Mouse (Mus musculus) liver, embryonic 13.5 days (tissue): Measurements from ENCODE around the gene Gm6583. TPM values are rescaled to one million over a fixed set of nuclear protein-coding genes. Genes with fewer than 3 reads are reported as not detected.

ENCODE experiments used
- ATAC-seq: fragments of 200-750 bp; cut with Nextera tagmentation; 2 replicates; pipeline ENCODE4 v1.8.0; 2017; ENCODE audit warnings: low read depth, mild to moderate bottlenecking, moderate number of reproducible peaks, moderate library complexity
- DNase-seq: peaks from one replicate; pipeline ENCODE4 v3.0.0; 2022
- H3K27ac ChIP-seq: fragments of 300-500 bp; sonication (generic); 2 replicates; pipeline ENCODE4 v1.5.1; 2015; ENCODE audit warnings: moderate library complexity, mild to moderate bottlenecking, inconsistent platforms
- H3K27me3 ChIP-seq: fragments of 300-500 bp; sonication (generic); 2 replicates; pipeline ENCODE4 v1.6.1; 2015; ENCODE audit warnings: mild to moderate bottlenecking, inconsistent platforms
- H3K36me3 ChIP-seq: fragments of 300-500 bp; sonication (generic); 2 replicates; pipeline ENCODE4 v1.6.1; 2015; ENCODE audit warnings: mild to moderate bottlenecking, inconsistent platforms
- H3K4me1 ChIP-seq: fragments of 300-500 bp; sonication (generic); replicated peaks from 2 replicates; pipeline ENCODE4 v1.6.1; 2015; ENCODE audit warnings: inconsistent platforms
- H3K4me2 ChIP-seq: fragments of 300-500 bp; sonication (generic); 2 replicates; pipeline ENCODE4 v1.6.1; 2015; ENCODE audit warnings: inconsistent platforms, mild to moderate bottlenecking, moderate library complexity
- H3K4me3 ChIP-seq: fragments of 300-500 bp; sonication (generic); replicated peaks from 2 replicates; pipeline ENCODE4 v1.5.1; 2015; ENCODE audit warnings: mild to moderate bottlenecking, inconsistent platforms
- H3K9ac ChIP-seq: fragments of 300-500 bp; sonication (generic); 2 replicates; pipeline ENCODE4 v1.6.1; 2015; ENCODE audit warnings: mild to moderate bottlenecking, inconsistent platforms
- H3K9me3 ChIP-seq: fragments of 300-500 bp; sonication (generic); replicated peaks from 2 replicates; pipeline ENCODE4 v1.6.1; 2016; ENCODE audit warnings: inconsistent platforms
- WGBS: fragments of 180-500 bp; shearing (Covaris S2); methylation state at CpG from one replicate; pipeline ENCODE4 v1.1.7; 2015; ENCODE audit not compliant: insufficient replicate concordance; 5-methylcytosine and 5-hydroxymethylcytosine counted together
- polyA plus RNA-seq: library from polyadenylated mRNA; unstranded; fragments of >200 nt; fragmentation: Nextera tagmentation; extraction: Ambion mirVana; gene quantifications from 2 replicates; pipeline ENCODE4 v1.2.1, GENCODE M21; 2015

Gene Gm6583
- 0.08 and 0.38 TPM in 2 replicates for polyA plus RNA-seq

DNA sequence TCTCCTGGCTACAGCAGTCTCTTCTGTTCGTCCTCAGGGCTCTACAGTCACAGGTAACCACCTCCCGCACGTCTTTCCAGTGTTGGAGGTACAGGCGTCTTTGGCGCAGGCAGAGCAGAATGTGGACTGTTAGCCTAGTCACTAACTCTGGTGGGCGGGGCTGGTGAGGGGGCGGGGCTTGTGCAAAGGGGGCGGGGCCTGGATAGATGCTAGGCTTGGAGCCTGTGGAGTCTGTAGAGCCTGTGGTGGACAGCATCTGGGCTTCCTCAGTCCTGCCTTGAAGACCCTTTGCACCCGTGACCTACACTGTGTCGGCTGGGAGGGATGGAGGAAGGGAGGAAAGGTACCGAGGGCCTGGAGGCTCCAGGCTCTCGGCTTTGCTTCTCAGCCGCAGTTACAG lies at the start of gene Gm6583:
TSS of gene Gm6583 (minus strand) at position 124 of the 400 bp plus-strand sequence.
- Histone ChIP-seq H3K4me2 (no peak within 1 kb of the TSS), H3K4me1 (peaks cover 50% of the 10 kb centered on the region), H3K27ac (peak within 1 kb of the TSS; percentile 59), H3K27me3 (no peaks in the 10 kb centered on the region), H3K36me3 (peaks cover 47% of the 10 kb centered on the region), H3K4me3 (no peak within 1 kb of the TSS), H3K9me3 (no peaks in the 10 kb centered on the region), H3K9ac (0 out of 2 replicates have a peak within 1 kb of the TSS, but pooled peaks have one; percentile 13)
- 38% methylated on average over 13 of the region's 13 CpGs for WGBS
- ATAC-seq = peak; percentile 42
- DNase-seq = no peak

DNA sequence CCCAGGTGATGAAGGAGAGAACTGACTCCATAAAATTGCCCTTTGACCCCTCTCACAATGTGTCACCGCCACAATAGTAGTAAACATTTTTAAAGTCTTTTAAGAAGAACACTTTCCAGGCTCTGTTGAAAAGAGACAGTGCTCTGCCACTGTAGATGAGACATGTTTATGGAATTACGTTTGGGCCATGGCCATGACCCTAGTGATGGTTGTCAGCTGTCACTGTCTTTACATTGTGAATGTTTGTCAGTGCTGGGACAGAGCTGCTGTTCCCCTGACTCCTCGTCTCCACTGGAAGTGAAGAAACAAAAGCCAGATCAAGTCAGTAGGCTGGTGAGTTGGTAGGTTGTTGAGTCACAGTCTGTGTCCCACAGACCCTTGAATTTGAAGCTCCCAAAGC lies 46.6 kb upstream of the Gm6583 start:
- no peak overlapping the region for H3K4me2 ChIP-seq
- no peak for DNase-seq
- no peaks in the 10 kb centered on the region for H3K4me1 ChIP-seq
- no peak overlapping the region for H3K4me3 ChIP-seq
- H3K9me3 ChIP-seq = no peaks in the 10 kb centered on the region
- H3K27ac ChIP-seq = no peak overlapping the region
- no peak overlapping the region for H3K9ac ChIP-seq
- no peaks in the 10 kb centered on the region for H3K27me3 ChIP-seq
- WGBS = 55% methylated on average over 3 of the region's 3 CpGs
- no peak for ATAC-seq
- no peaks in the 10 kb centered on the region for H3K36me3 ChIP-seq

DNA sequence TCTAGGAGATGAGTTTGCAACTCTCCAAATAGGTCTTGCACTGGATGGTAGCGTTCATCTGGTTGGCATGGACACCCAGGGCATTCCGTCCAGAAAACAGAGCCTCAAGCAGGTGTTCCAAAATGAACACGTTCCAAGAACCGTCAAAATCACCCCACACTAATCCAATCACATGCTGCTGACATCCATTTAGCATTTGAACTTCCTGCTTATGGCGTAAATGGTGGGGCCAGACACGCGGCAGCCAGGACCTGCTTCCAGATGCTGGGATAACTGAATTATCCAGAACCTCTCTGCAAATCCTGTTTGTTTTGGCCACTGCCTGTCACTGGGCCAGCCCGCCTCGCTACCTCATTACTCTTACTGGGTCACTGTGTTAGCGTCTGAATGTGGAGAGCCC lies 43.5 kb upstream of the Gm6583 start:
- WGBS = 59% methylated on average over 10 of the region's 10 CpGs
- peaks cover 28% of the 10 kb centered on the region for H3K27me3 ChIP-seq

DNA sequence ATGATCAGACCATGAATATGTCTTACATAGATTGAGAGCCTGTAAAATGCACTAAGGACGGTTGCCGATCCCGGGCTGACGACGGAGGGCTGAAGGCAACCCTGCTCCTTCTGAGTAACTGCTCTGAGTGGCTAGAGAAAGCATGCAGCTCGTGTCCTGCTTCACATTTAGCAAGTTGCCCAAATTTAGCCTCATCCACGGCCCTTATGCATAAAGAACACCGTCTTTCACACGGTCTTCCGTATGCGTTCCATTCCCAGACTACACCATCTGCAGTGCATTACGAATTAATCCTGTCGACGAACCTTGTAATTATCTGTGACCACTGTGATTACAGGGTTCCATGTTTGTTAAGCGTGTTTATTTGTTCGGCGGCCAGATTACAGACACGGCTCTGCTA lies 40.2 kb upstream of the Gm6583 start:
- Histone ChIP-seq H3K27me3 (peaks cover 60% of the 10 kb centered on the region), H3K36me3 (no peaks in the 10 kb centered on the region), H3K4me1 (no peaks in the 10 kb centered on the region), H3K4me3 (no peak overlapping the region), H3K4me2 (no peak overlapping the region), H3K9ac (no peak overlapping the region), H3K27ac (no peak overlapping the region), H3K9me3 (no peaks in the 10 kb centered on the region)
- 73% methylated on average over 18 of the region's 18 CpGs for WGBS
- DNase-seq = no peak
- no peak for ATAC-seq

More for the DNA sequence above, 43.5 kb upstream of the Gm6583 start:
- H3K36me3 ChIP-seq = no peaks in the 10 kb centered on the region
- no peaks in the 10 kb centered on the region for H3K4me1 ChIP-seq
- H3K27ac ChIP-seq = no peak overlapping the region
- no peak for ATAC-seq
- DNase-seq = no peak
- H3K9ac ChIP-seq = no peak overlapping the region
- H3K9me3 ChIP-seq = no peaks in the 10 kb centered on the region
- H3K4me3 ChIP-seq = no peak overlapping the region
- H3K4me2 ChIP-seq = no peak overlapping the region

DNA sequence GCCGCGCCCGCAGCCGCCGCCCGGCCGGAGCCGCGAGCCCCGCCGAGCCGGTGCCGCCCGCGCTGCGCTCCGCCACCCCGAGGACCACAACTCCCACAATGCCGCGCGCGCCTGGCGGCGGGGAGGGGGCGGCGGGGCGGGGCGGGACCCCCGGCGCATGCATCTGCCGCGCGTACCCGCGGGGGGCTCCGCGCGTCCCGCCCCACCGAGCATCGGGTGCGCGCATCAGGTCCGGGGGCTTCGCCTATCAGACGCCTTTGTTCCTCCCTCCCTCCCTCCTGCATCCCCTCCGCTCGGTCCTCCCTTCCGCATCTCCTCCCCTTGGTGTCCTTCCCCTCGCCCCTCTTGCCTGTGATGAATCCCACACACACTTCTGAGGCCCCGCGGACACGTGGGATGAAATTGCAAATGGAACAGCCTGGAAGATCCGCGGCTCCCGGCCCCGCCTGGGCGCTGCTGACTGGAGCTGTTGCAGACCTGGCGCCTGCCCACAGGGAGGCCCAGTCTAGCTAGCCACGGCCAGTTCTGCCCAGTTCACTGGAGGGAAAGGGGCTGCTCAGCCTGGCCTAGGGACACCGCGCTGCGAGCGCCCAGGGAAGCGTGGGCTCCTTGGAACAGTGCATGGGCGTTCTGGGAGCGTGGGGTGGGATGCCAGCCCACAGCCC lies 39.1 kb upstream of the Gm6583 start, which contains the start of gene Asphd2:
TSS of gene Asphd2 (minus strand) at position 88 of the 665 bp plus-strand sequence.
- Histone ChIP-seq H3K27me3 (peaks cover 64% of the 10 kb centered on the region), H3K4me3 (peak within 1 kb of the TSS; percentile 46), H3K4me2 (peak within 1 kb of the TSS; percentile 57), H3K9ac (0 out of 2 replicates have a peak within 1 kb of the TSS, but pooled peaks have one; percentile 13), H3K9me3 (no peaks in the 10 kb centered on the region), H3K36me3 (no peaks in the 10 kb centered on the region), H3K27ac (no peak within 1 kb of the TSS), H3K4me1 (no peaks in the 10 kb centered on the region)
- DNase-seq = no peak
- peak; percentile 62 for ATAC-seq
- 4% methylated on average over 52 of the region's 67 CpGs for WGBS

DNA sequence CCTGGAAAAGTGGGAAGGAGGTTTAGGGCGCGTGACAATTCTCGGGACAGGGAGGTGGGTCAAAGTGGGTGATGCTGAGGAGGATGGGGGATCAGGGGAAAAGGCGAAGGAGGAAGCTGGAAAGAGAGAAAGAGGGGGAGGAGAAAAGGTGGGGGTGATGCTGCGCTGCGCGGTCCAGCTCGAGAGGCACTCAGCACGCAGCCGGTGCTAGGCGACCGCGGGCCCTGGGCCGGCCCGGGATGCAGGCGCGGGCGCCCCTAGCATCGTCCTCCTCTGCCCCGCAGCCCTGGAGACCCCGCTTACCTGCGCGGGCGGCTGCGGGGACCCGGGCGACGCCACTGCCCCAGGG lies 38.6 kb upstream of the Gm6583 start:
- Histone ChIP-seq H3K27me3 (peaks cover 64% of the 10 kb centered on the region), H3K27ac (no peak overlapping the region), H3K9me3 (no peaks in the 10 kb centered on the region), H3K4me2 (peak overlapping the region; percentile 57), H3K36me3 (no peaks in the 10 kb centered on the region), H3K4me3 (peak overlapping the region; percentile 46), H3K4me1 (no peaks in the 10 kb centered on the region), H3K9ac (no peak overlapping the region)
- ATAC-seq = 0 out of 2 replicates have a peak, but pooled peaks have one; percentile 7
- 2% methylated on average over 26 of the region's 28 CpGs for WGBS
- DNase-seq = no peak

DNA sequence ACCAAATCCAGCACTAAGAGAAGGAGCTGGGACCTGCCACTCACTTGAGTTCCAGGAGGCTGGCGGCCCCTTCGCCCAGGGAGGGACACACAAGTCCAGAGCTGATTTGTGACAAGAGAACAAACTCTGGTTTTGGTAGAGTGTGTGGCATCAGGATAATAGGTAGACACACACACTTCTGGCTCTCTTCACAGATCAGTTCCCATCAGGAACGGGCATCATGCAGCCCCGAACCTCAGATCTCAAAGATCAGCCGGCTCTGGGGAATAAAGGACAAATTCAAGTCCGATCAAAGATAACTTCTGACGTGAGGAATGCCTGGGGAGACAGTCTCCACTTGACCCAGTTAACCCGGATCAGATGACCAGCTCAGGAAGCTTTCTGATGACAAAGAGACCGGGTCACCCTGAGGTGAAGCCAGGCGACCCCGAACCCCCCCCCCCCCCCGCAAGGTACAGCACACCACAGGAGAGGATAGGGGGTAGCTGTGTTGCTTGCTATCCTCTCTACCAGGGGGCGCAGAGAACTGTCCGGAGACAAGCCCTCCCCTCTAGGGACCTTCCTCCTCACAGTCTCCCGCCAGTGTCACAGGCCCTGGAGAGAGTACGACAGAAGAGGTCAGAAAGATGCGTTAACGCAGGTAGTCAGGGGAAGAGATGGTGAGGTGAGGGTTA lies 38.0 kb upstream of the Gm6583 start:
- Histone ChIP-seq H3K9ac (no peak overlapping the region), H3K4me3 (peak overlapping the region; percentile 46; the same call in 1 of the 2 replicates), H3K4me2 (peak overlapping the region; percentile 57), H3K9me3 (no peaks in the 10 kb centered on the region), H3K27ac (no peak overlapping the region), H3K4me1 (no peaks in the 10 kb centered on the region), H3K27me3 (peaks cover 64% of the 10 kb centered on the region), H3K36me3 (no peaks in the 10 kb centered on the region)
- WGBS = 19% methylated on average over 18 of the region's 18 CpGs
- ATAC-seq (no peak), DNase-seq (no peak)

DNA sequence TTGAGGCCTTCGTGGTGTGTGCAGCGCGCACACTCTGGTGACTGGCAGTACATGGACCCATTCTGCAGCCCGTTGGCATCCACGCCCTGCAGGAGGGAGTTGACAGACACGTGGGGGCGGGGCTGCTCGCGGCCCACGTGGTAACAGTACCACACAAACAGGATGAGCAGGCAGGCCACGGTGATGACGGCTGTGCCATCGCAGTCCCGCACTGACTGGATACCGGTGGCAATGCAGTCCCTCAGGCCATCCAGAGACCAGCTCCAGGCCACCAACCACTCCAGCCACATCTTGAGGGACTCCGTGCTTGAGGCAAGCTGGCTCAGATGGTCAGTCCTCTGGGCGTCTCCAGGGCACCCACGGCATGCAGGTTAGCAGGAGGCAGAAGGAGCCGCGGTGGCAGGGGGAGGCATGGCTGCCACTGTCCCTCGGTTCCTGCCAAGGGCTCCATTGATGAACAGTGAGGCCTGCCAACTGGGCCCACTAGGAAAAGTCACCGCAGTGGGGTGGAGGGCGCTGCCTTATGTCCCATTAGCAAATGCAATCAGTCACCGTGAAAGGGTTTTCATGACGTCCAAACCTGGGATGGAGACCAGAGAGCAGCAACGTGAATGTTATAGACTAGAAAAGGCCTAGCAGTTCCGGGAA lies 36.0 kb upstream of the Gm6583 start:
- 55% methylated on average over 27 of the region's 27 CpGs for WGBS

DNA sequence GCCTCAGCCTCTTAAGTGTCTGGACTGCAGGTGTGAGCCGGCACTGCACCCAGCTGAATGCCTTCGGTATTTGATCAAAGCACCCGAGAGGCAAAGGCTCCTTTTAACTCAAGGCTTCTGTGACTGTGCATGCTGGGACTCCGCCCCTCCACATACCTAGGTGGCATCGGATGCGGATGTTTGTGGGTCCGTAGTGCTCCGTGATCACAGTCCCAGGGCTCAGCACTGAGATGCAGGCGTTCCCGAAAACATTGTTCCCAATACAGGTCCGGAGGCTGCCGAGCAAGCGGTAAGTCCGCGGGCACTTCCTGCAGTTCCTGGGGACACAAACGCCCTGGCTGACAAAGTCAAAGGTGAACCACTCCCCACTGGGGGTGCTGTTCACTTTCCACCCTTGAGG lies 35.2 kb upstream of the Gm6583 start:
- Histone ChIP-seq H3K9ac (no peak overlapping the region), H3K4me1 (peaks cover 5% of the 10 kb centered on the region), H3K36me3 (no peaks in the 10 kb centered on the region), H3K27me3 (peaks cover 53% of the 10 kb centered on the region), H3K4me2 (no peak overlapping the region), H3K4me3 (no peak overlapping the region), H3K27ac (no peak overlapping the region), H3K9me3 (no peaks in the 10 kb centered on the region)
- 41% methylated on average over 16 of the region's 16 CpGs for WGBS
- no peak for DNase-seq
- no peak for ATAC-seq

More for the DNA sequence above, 36.0 kb upstream of the Gm6583 start:
- Histone ChIP-seq H3K27ac (no peak overlapping the region), H3K9ac (no peak overlapping the region), H3K4me1 (no peaks in the 10 kb centered on the region), H3K9me3 (no peaks in the 10 kb centered on the region), H3K4me2 (no peak overlapping the region), H3K36me3 (no peaks in the 10 kb centered on the region), H3K4me3 (no peak overlapping the region), H3K27me3 (peaks cover 61% of the 10 kb centered on the region)
- no peak for DNase-seq
- no peak for ATAC-seq

DNA sequence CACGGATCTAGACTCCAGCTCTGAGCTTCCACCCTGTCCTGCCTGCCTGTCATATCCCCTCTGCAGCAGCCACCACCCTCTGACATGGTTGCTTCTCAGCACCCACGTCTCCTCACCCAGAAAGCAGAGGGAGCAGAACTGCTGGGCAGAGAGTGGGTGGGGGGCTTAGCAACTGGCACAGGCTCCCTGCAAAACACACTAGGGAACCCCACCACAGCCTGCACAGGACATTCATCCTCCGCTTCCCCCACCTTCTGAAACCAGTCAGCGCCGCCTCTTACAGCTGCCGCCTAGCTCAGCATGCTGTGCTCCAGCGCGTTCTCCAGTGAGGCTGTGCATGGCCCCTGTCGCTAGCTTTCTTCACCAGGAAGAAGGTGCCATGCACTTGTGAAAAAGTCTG lies 33.5 kb upstream of the Gm6583 start:
- Histone ChIP-seq H3K4me1 (peaks cover 20% of the 10 kb centered on the region), H3K4me2 (no peak overlapping the region), H3K27me3 (peaks cover 37% of the 10 kb centered on the region), H3K36me3 (no peaks in the 10 kb centered on the region), H3K9ac (no peak overlapping the region), H3K4me3 (no peak overlapping the region), H3K9me3 (no peaks in the 10 kb centered on the region), H3K27ac (no peak overlapping the region)
- no peak for ATAC-seq
- WGBS = 76% methylated on average over 9 of the region's 9 CpGs
- no peak for DNase-seq

DNA sequence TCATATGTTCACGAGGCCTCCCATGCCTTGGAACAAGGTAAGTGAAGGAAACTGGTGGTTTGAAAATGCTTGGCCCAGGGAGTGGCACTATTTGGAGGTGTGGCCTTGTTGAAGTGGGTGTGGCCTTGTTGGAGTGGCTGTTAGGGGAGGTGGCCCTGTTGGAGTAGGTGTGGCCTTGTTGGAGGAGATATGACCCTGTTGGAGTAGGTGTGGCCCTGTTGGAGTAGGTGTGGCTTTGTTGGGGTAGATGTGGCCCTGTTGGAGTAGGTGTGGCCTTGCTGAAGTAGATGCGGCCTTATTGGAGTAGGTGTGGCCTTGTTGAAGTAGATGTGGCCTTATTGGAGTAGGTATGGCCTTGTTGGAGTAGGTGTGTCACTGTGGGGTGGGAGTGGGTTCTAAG lies 30.1 kb upstream of the Gm6583 start:
- Histone ChIP-seq H3K4me2 (no peak overlapping the region), H3K9ac (no peak overlapping the region), H3K27me3 (peaks cover 3% of the 10 kb centered on the region), H3K4me1 (peaks cover 27% of the 10 kb centered on the region), H3K9me3 (no peaks in the 10 kb centered on the region), H3K27ac (peak overlapping the region; percentile 43), H3K4me3 (no peak overlapping the region), H3K36me3 (no peaks in the 10 kb centered on the region)
- peak; percentile 77 for DNase-seq
- WGBS = 24% methylated on average over 2 of the region's 2 CpGs
- ATAC-seq = peak; percentile 90
